Mouse (Mus musculus) ES-E14 (cell line): ENCODE results near the gene Rhot1.

ENCODE experiments used
- CHD2 ChIP-seq: IDR thresholded peaks from 2 replicates; pipeline ENCODE4 v1.6.1; 2014; ENCODE audit warnings: mild to moderate bottlenecking, low read depth, low read length, inconsistent platforms
- MAFK ChIP-seq: IDR thresholded peaks from 2 replicates; pipeline ENCODE4 v1.6.1; 2014; ENCODE audit warnings: mild to moderate bottlenecking, low read depth, low read length, inconsistent platforms; ENCODE audit not compliant: insufficient read depth
- ZNF384 ChIP-seq: IDR thresholded peaks from 2 replicates; pipeline ENCODE4 v1.6.1; 2012; ENCODE audit warnings: low read depth, low read length, inconsistent platforms

- TF ChIP-seq ZNF384: no peak
- no peak for TF ChIP-seq CHD2
- TF ChIP-seq MAFK: no peak
These were observed 99.7 kb downstream of the Rhot1 start for GRCm38 (mm10) chr11:80308537-80308936.
